Mouse (Mus musculus): ENCODE measurements around the gene Scd2.

- TF ChIP-seq POLR2A (IDR thresholded peaks at IDR 0.05; ENCODE audit: extremely low read depth, insufficient read depth, low read length) (no peak), CTCF (IDR thresholded peaks at IDR 0.05; ENCODE audit: low read depth, low read length) (no peak)
These were observed 47.0 kb upstream of the Scd2 start for GRCm38 (mm10) chr19:44246341-44246911.

Measured in liver, adult 2 months (tissue).